Comparison of ENCODE assay signal across 20 mouse cellular contexts in the genomic region with DNA sequence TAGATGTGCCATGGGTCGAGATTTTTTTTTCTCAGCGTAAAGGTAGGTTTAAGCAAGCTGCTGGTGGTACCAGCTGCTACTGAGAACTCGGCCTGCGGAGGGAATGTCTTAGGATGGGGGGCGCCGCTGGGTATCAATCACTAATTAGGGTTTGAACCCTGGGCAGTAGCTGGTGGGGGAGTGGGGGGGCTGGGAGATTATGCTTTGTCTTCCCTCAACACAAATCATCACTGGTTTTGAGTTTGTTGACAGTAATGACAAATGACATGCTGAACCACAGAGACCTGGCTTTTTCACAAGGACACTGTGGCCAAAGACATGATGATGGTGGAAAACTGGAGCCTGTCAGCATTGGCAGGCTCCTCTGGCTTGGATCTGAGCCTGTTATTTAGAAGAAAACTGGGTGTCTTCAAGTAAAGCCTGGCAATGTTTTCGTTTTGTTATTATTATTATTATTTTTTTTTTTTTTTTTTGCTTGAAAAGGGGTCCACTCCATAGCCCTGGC.
"Had no signal": no experiment of that assay in that cellular context is flagged by ENCODE, and none has a peak within 500 bp of the region (broad histone marks: within the 10 kb centered on the region; RNA-seq: fewer than 3 reads in every experiment).

No protein-coding gene starts in this region.

- H3K4me1 ChIP-seq: midbrain, embryonic 12.5 days; midbrain, embryonic 15.5 days; neural tube, embryonic 12.5 days; neural tube, embryonic 15.5 days had no signal

- DNase-seq: kidney, adult 9 months; kidney, postnatal 14 days; kidney, postnatal 4 days; layer of hippocampus, postnatal 36 days; liver, postnatal 0 days; lung, embryonic 14.5 days; right cerebral cortex, postnatal 14 days; right cerebral cortex, postnatal 4 days; thymus, adult 2 months; thymus, postnatal 14 days; thymus, postnatal 4 days had no signal

- H3K27me3 ChIP-seq: midbrain, embryonic 12.5 days; midbrain, embryonic 15.5 days; neural tube, embryonic 12.5 days; neural tube, embryonic 15.5 days had no signal

- H3K9me3 ChIP-seq: midbrain, embryonic 12.5 days; midbrain, embryonic 15.5 days; neural tube, embryonic 12.5 days; neural tube, embryonic 15.5 days had no signal

- ATAC-seq: liver, postnatal 0 days; lung, postnatal 0 days; midbrain, embryonic 15.5 days had no signal

- H3K9ac ChIP-seq: liver, embryonic 14.5 days; liver, postnatal 0 days; lung, embryonic 14.5 days; midbrain, embryonic 12.5 days; midbrain, embryonic 15.5 days; neural tube, embryonic 12.5 days; neural tube, embryonic 15.5 days had no signal

- H3K36me3 ChIP-seq: midbrain, embryonic 12.5 days; midbrain, embryonic 15.5 days; neural tube, embryonic 12.5 days; neural tube, embryonic 15.5 days had no signal

- H3K27ac ChIP-seq: left cerebral cortex, adult 2 months; liver, embryonic 14.5 days; macrophage; midbrain, embryonic 12.5 days; midbrain, embryonic 15.5 days; neural tube, embryonic 12.5 days; neural tube, embryonic 15.5 days; stomach, postnatal 0 days had no signal

- H3K4me2 ChIP-seq: lung, embryonic 14.5 days; midbrain, embryonic 12.5 days; midbrain, embryonic 15.5 days; neural tube, embryonic 12.5 days; neural tube, embryonic 15.5 days had no signal

- H3K4me3 ChIP-seq: left cerebral cortex, adult 2 months; midbrain, embryonic 12.5 days; midbrain, embryonic 15.5 days; neural tube, embryonic 12.5 days; neural tube, embryonic 15.5 days had no signal
